Comparison of ENCODE assay signal across 8 mouse cellular contexts in genomic region chr5:108368851-108369621, GRCm38 (mm10). TPM values are rescaled to one million over a fixed set of nuclear protein-coding genes. Genes with fewer than 3 reads are reported as not detected.
A peak's percentile ranks its signal among the peaks of the same experiment; 100 is the strongest.
DNase-seq lines count a peak whose midpoint lies in the region; ATAC-seq and TF ChIP-seq lines count a peak whose summit lies in the region.

No protein-coding gene starts in this region.

- H3K9ac ChIP-seq in CH12.LX (ENCODE audit: insufficient read depth, low read depth), result no peak overlapping the region
- H3K9ac ChIP-seq in embryonic facial prominence, embryonic 15.5 days, result no peak overlapping the region; the same call in 1 of the 2 replicates
- H3K9ac ChIP-seq in heart, postnatal 0 days (replicated peaks; ENCODE audit: low read depth, low read length), result no peak overlapping the region
- no peak overlapping the region for H3K9ac ChIP-seq in liver, embryonic 16.5 days (ENCODE audit: low read depth, low read length)
- peak overlapping the region; percentile 48 for H3K9ac ChIP-seq in neural tube, embryonic 13.5 days

- no peak for ATAC-seq in embryonic facial prominence, embryonic 15.5 days (ENCODE audit: insufficient number of reproducible peaks, low FRiP score, low TSS enrichment, low read depth)
- ATAC-seq in heart, postnatal 0 days (ENCODE audit: insufficient read depth, low read depth), result no peak; the same call in 1 of the 2 replicates
- ATAC-seq in liver, embryonic 16.5 days (ENCODE audit: low read depth), result no peak
- peak; percentile 48 for ATAC-seq in neural tube, embryonic 13.5 days (ENCODE audit: low read depth)

- dilution Hi-C loops in CH12.LX (cut with MboI; ENCODE audit: extremely low pct_ligation_motif_present, extremely low pct_unique_long_range_greater_than_20kb, low sequenced_read_pairs), result no loop called here

- H3K79me2 ChIP-seq in CH12.LX (replicated peaks; ENCODE audit: control insufficient read depth, extremely low read depth, insufficient read depth, poor library complexity, severe bottlenecking), result no peaks in the 10 kb centered on the region

- no peak for TF ChIP-seq POLR2A in CH12.LX (IDR thresholded peaks at IDR 0.05; ENCODE audit: low read depth, low read length)

- H3K9me3 ChIP-seq in CH12.LX (replicated peaks; ENCODE audit: low read length), result peaks cover 21% of the 10 kb centered on the region
- no peaks in the 10 kb centered on the region for H3K9me3 ChIP-seq in embryonic facial prominence, embryonic 15.5 days (replicated peaks)
- no peaks in the 10 kb centered on the region for H3K9me3 ChIP-seq in heart, postnatal 0 days (replicated peaks; ENCODE audit: control insufficient read depth, low read length)
- no peaks in the 10 kb centered on the region for H3K9me3 ChIP-seq in liver, embryonic 16.5 days (replicated peaks; ENCODE audit: control insufficient read depth, low read length)
- H3K9me3 ChIP-seq in neural tube, embryonic 13.5 days, result no peaks in the 10 kb centered on the region

- TF ChIP-seq RAD21 in CH12.LX (IDR thresholded peaks at IDR 0.05; ENCODE audit: low read depth, low read length), result no peak

- no peak overlapping the region for H3K27ac ChIP-seq in CH12.LX (ENCODE audit: insufficient read depth, low read depth)
- no peak overlapping the region for H3K27ac ChIP-seq in embryonic facial prominence, embryonic 15.5 days (replicated peaks)
- no peak overlapping the region for H3K27ac ChIP-seq in heart, postnatal 0 days (ENCODE audit: low read depth)
- H3K27ac ChIP-seq in liver, embryonic 16.5 days (ENCODE audit: low read length), result no peak overlapping the region
- H3K27ac ChIP-seq in neural tube, embryonic 13.5 days (replicated peaks), result no peak overlapping the region

- H3K27me3 ChIP-seq in CH12.LX (replicated peaks), result peaks cover 12% of the 10 kb centered on the region
- peaks cover 90% of the 10 kb centered on the region for H3K27me3 ChIP-seq in embryonic facial prominence, embryonic 15.5 days
- peaks cover 86% of the 10 kb centered on the region for H3K27me3 ChIP-seq in heart, postnatal 0 days (ENCODE audit: control insufficient read depth, insufficient read depth, low read length)
- peaks cover 77% of the 10 kb centered on the region for H3K27me3 ChIP-seq in liver, embryonic 16.5 days (ENCODE audit: control insufficient read depth, insufficient read depth, low read depth, low read length)
- peaks cover 99% of the 10 kb centered on the region for H3K27me3 ChIP-seq in neural tube, embryonic 13.5 days

- no peak for DNase-seq in CH12.LX (ENCODE audit: extremely low read depth)
- peak; percentile 66 to 72 for DNase-seq in adrenal gland, postnatal 36 days
- DNase-seq in heart, postnatal 0 days (ENCODE audit: low spot score), result no peak
- peak; percentile 89 to 95 for DNase-seq in layer of hippocampus, adult 18-20 months (ENCODE audit: low spot score in 2 of 2)
- DNase-seq in B cell, adult 2 months, result no peak

- under 1% methylated on average over 49 of the region's 49 CpGs for WGBS in embryonic facial prominence, embryonic 15.5 days
- 1% methylated on average over 49 of the region's 49 CpGs for WGBS in heart, postnatal 0 days
- under 1% methylated on average over 49 of the region's 49 CpGs for WGBS in liver, embryonic 16.5 days (ENCODE audit: insufficient replicate concordance)
- under 1% methylated on average over 49 of the region's 49 CpGs for WGBS in neural tube, embryonic 13.5 days

- peak overlapping the region; percentile 27 for H3K4me2 ChIP-seq in CH12.LX (ENCODE audit: insufficient read depth, low read depth, poor library complexity, severe bottlenecking)
- H3K4me2 ChIP-seq in embryonic facial prominence, embryonic 15.5 days (replicated peaks), result peak overlapping the region; percentile 98
- peak overlapping the region; percentile 82 for H3K4me2 ChIP-seq in heart, postnatal 0 days (ENCODE audit: low read depth, low read length)
- peak overlapping the region; percentile 49 for H3K4me2 ChIP-seq in liver, embryonic 16.5 days (ENCODE audit: low read depth, low read length)
- peak overlapping the region; percentile 88 for H3K4me2 ChIP-seq in neural tube, embryonic 13.5 days

- H3K36me3 ChIP-seq in CH12.LX (replicated peaks in 1 of 2; ENCODE audit: control insufficient read depth in 1 of 2, insufficient read depth in 1 of 2, low read length in 1 of 2), result no peaks in the 10 kb centered on the region
- no peaks in the 10 kb centered on the region for H3K36me3 ChIP-seq in embryonic facial prominence, embryonic 15.5 days
- no peaks in the 10 kb centered on the region for H3K36me3 ChIP-seq in heart, postnatal 0 days (replicated peaks; ENCODE audit: control insufficient read depth, insufficient read depth, low read length)
- H3K36me3 ChIP-seq in liver, embryonic 16.5 days (ENCODE audit: control insufficient read depth, insufficient read depth), result no peaks in the 10 kb centered on the region
- H3K36me3 ChIP-seq in neural tube, embryonic 13.5 days, result no peaks in the 10 kb centered on the region

- peaks cover 2 to 8% of the 10 kb centered on the region in 2 experiments; a peak in 3 of 4 replicates for H3K4me1 ChIP-seq in CH12.LX (ENCODE audit: control insufficient read depth in 1 of 2, insufficient read depth in 2 of 2)
- peaks cover 34% of the 10 kb centered on the region for H3K4me1 ChIP-seq in embryonic facial prominence, embryonic 15.5 days
- peaks cover 9% of the 10 kb centered on the region; the same call in 1 of the 2 replicates for H3K4me1 ChIP-seq in heart, postnatal 0 days (ENCODE audit: control insufficient read depth, insufficient read depth)
- H3K4me1 ChIP-seq in liver, embryonic 16.5 days (ENCODE audit: control insufficient read depth, low read depth, low read length), result peaks cover 5% of the 10 kb centered on the region
- H3K4me1 ChIP-seq in neural tube, embryonic 13.5 days (replicated peaks), result peaks cover 38% of the 10 kb centered on the region

- H3K4me3 ChIP-seq in CH12.LX (replicated peaks in 1 of 3; ENCODE audit: low read depth in 2 of 3, low read length in 2 of 3, poor library complexity in 1 of 3), result no peak overlapping the region
- H3K4me3 ChIP-seq in embryonic facial prominence, embryonic 15.5 days (replicated peaks), result peak overlapping the region; percentile 53
- H3K4me3 ChIP-seq in heart, postnatal 0 days (ENCODE audit: low read depth, low read length), result peak overlapping the region; percentile 59
- peak overlapping the region; percentile 36 for H3K4me3 ChIP-seq in liver, embryonic 16.5 days (ENCODE audit: low read depth, low read length)
- peak overlapping the region; percentile 66 for H3K4me3 ChIP-seq in neural tube, embryonic 13.5 days

- in situ Hi-C loops in CH12.LX (cut with MboI; ENCODE audit: low pct_ligation_motif_present, low pct_unique_long_range_greater_than_20kb, low sequenced_read_pairs), result no loop called here

- no peak for TF ChIP-seq EP300 in CH12.LX (IDR thresholded peaks at IDR 0.05; ENCODE audit: low read length)
- TF ChIP-seq EP300 in heart, postnatal 0 days (IDR thresholded peaks at IDR 0.05; ENCODE audit: low read depth), result no peak

- TF ChIP-seq CTCF in CH12.LX (conservative IDR thresholded peaks at IDR 0.05 in 1 of 2, IDR thresholded peaks at IDR 0.05 in 1 of 2; ENCODE audit: low read depth in 2 of 2, low read length in 2 of 2), result no peak
- no peak for TF ChIP-seq CTCF in heart, postnatal 0 days (IDR thresholded peaks at IDR 0.05; ENCODE audit: low read depth)

TF ChIP-seq in CH12.LX, 34 proteins besides CTCF, POLR2A, EP300 and RAD21:
- TF ChIP-seq NRF1 (IDR thresholded peaks at IDR 0.05; ENCODE audit: low read depth, low read length) (0 out of 2 replicates have a peak, but pooled peaks have one; percentile 45), SIN3A (IDR thresholded peaks at IDR 0.05; ENCODE audit: low read length) (no peak)

RNA-seq across cellular contexts. Expression of gene Gm42517, which starts 1.3 kb away (rescaled TPM):
- total RNA-seq in CH12.LX (2012; rRNA removed) (not detected in 2 replicates), CH12.LX (2014; rRNA removed) (not detected in 2 replicates)
- not detected in 2 replicates for polyA plus RNA-seq in CH12.LX (2012; ENCODE audit: insufficient read length, low read depth)
- total RNA-seq in adrenal gland, postnatal 36 days (2021), result 1 to 10 TPM in 1 of 2 experiments, under 1 TPM in 1; 0.89 to 2.0 TPM
- polyA plus RNA-seq in embryonic facial prominence, embryonic 15.5 days (2015; fragmentation: Nextera tagmentation; extraction: Ambion mirVana), result 0.25 and 0.29 TPM in 2 replicates
- total RNA-seq in heart, postnatal 0 days (2014; rRNA removed; ENCODE audit: low replicate concordance), result not detected in 2 replicates
- not detected in 2 replicates for polyA plus RNA-seq in heart, postnatal 0 days (2015; fragmentation: Nextera tagmentation; extraction: Ambion mirVana)
- 10 to 100 TPM; 58.0 to 58.9 TPM for total RNA-seq in layer of hippocampus, adult 18-20 months (2021)
- polyA plus RNA-seq in liver, embryonic 16.5 days (2015; fragmentation: Nextera tagmentation; extraction: Ambion mirVana), result 0.08 TPM in 1 of 2 replicates, not detected in the other
- polyA plus RNA-seq in neural tube, embryonic 13.5 days (2015; fragmentation: Nextera tagmentation; extraction: Ambion mirVana), result 0.99 and 1.1 TPM in 2 replicates

RNA-seq across cellular contexts. Expression of gene Pde6b, which starts 19.2 kb away (rescaled TPM):
- total RNA-seq in CH12.LX (2012; rRNA removed) (0.13 TPM in 1 of 2 replicates, not detected in the other), CH12.LX (2014; rRNA removed) (not detected in 2 replicates)
- polyA plus RNA-seq in CH12.LX (2012; ENCODE audit: insufficient read length, low read depth), result 0.11 and 0.16 TPM in 2 replicates
- not detected for total RNA-seq in adrenal gland, postnatal 36 days (2021)
- 0.15 and 0.24 TPM in 2 replicates for polyA plus RNA-seq in embryonic facial prominence, embryonic 15.5 days (2015; fragmentation: Nextera tagmentation; extraction: Ambion mirVana)
- not detected in 2 replicates for total RNA-seq in heart, postnatal 0 days (2014; rRNA removed; ENCODE audit: low replicate concordance)
- polyA plus RNA-seq in heart, postnatal 0 days (2015; fragmentation: Nextera tagmentation; extraction: Ambion mirVana), result 0.15 TPM in 1 of 2 replicates, not detected in the other
- under 1 TPM; 0.15 to 0.22 TPM for total RNA-seq in layer of hippocampus, adult 18-20 months (2021)
- polyA plus RNA-seq in liver, embryonic 16.5 days (2015; fragmentation: Nextera tagmentation; extraction: Ambion mirVana), result 0.16 TPM in 1 of 2 replicates, not detected in the other
- 0.27 TPM in 1 of 2 replicates, not detected in the other for polyA plus RNA-seq in neural tube, embryonic 13.5 days (2015; fragmentation: Nextera tagmentation; extraction: Ambion mirVana)

RNA-seq across cellular contexts. Expression of gene Pigg, which starts 56.6 kb away (rescaled TPM):
- total RNA-seq in CH12.LX (2012; rRNA removed) (8.2 and 9.7 TPM in 2 replicates), CH12.LX (2014; rRNA removed) (9.0 and 9.8 TPM in 2 replicates)
- polyA plus RNA-seq in CH12.LX (2012; ENCODE audit: insufficient read length, low read depth), result 6.2 and 6.4 TPM in 2 replicates
- total RNA-seq in adrenal gland, postnatal 36 days (2021), result 10 to 100 TPM; 12.4 to 14.0 TPM
- 5.4 and 5.9 TPM in 2 replicates for polyA plus RNA-seq in embryonic facial prominence, embryonic 15.5 days (2015; fragmentation: Nextera tagmentation; extraction: Ambion mirVana)
- 6.5 and 8.8 TPM in 2 replicates for total RNA-seq in heart, postnatal 0 days (2014; rRNA removed; ENCODE audit: low replicate concordance)
- 4.4 and 4.6 TPM in 2 replicates for polyA plus RNA-seq in heart, postnatal 0 days (2015; fragmentation: Nextera tagmentation; extraction: Ambion mirVana)
- 10 to 100 TPM; 11.3 to 12.2 TPM for total RNA-seq in layer of hippocampus, adult 18-20 months (2021)
- polyA plus RNA-seq in liver, embryonic 16.5 days (2015; fragmentation: Nextera tagmentation; extraction: Ambion mirVana), result 2.8 and 3.6 TPM in 2 replicates
- 4.4 and 5.0 TPM in 2 replicates for polyA plus RNA-seq in neural tube, embryonic 13.5 days (2015; fragmentation: Nextera tagmentation; extraction: Ambion mirVana)

Comparison
In these comparisons a context has a peak if more than half of its experiments do, and no peak if none do; other contexts are left out.
1. DNase-seq: peak in adrenal gland, postnatal 36 days (2 of 2) and layer of hippocampus, adult 18-20 months (2 of 2); none in CH12.LX (single experiment), heart, postnatal 0 days (single experiment) and B cell, adult 2 months (0 of 2).
2. H3K4me2 ChIP-seq: peak in every context shown above with its lines; median percentile 98 in embryonic facial prominence, embryonic 15.5 days; 88 in neural tube, embryonic 13.5 days; 82 in heart, postnatal 0 days; 49 in liver, embryonic 16.5 days; 27 in CH12.LX.
3. H3K4me3 ChIP-seq: peak in embryonic facial prominence, embryonic 15.5 days (single experiment), heart, postnatal 0 days (single experiment), liver, embryonic 16.5 days (single experiment) and neural tube, embryonic 13.5 days (single experiment); none in CH12.LX (0 of 3).